Mouse (Mus musculus) hindbrain, embryonic 14.5 days (tissue): Measurements from ENCODE around the gene Lsm14b. TPM values are rescaled to one million over a fixed set of nuclear protein-coding genes. Genes with fewer than 3 reads are reported as not detected.

ENCODE experiments used
- ATAC-seq: fragments of 200-750 bp; cut with Nextera tagmentation; 2 replicates; pipeline ENCODE4 v1.8.0; 2017; ENCODE audit warnings: moderate number of reproducible peaks, mild to moderate bottlenecking, moderate TSS enrichment, moderate library complexity; ENCODE audit not compliant: low FRiP score
- DNase-seq: peaks from one replicate; pipeline ENCODE4 v3.0.0-alpha.2; 2015; ENCODE audit warnings: low spot score
- H3K27ac ChIP-seq: fragments of 300-500 bp; sonication (generic); 2 replicates; pipeline ENCODE4 v1.5.1; 2014; ENCODE audit warnings: mild to moderate bottlenecking, moderate library complexity
- H3K27me3 ChIP-seq: fragments of 300-500 bp; sonication (generic); 2 replicates; pipeline ENCODE4 v1.6.1; 2014; ENCODE audit warnings: mild to moderate bottlenecking, low read length, mixed read lengths; ENCODE audit not compliant: control insufficient read depth, insufficient read depth
- H3K36me3 ChIP-seq: fragments of 300-500 bp; sonication (generic); replicated peaks from 2 replicates; pipeline ENCODE4 v1.6.1; 2014; ENCODE audit not compliant: control insufficient read depth, insufficient read depth
- H3K4me1 ChIP-seq: fragments of 300-500 bp; sonication (generic); replicated peaks from 2 replicates; pipeline ENCODE4 v1.6.1; 2014; ENCODE audit warnings: antibody characterized with exemption, low read length, mixed read lengths; ENCODE audit not compliant: control insufficient read depth, insufficient read depth
- H3K4me2 ChIP-seq: fragments of 300-500 bp; sonication (generic); replicated peaks from 2 replicates; pipeline ENCODE4 v1.6.1; 2014; ENCODE audit warnings: mild to moderate bottlenecking, moderate library complexity
- H3K4me3 ChIP-seq: fragments of 300-500 bp; sonication (generic); replicated peaks from 2 replicates; pipeline ENCODE4 v1.5.1; 2014; ENCODE audit warnings: mild to moderate bottlenecking, low read length
- H3K9ac ChIP-seq: fragments of 300-500 bp; sonication (generic); 2 replicates; pipeline ENCODE4 v1.6.1; 2014
- H3K9me3 ChIP-seq: fragments of 300-500 bp; sonication (generic); 2 replicates; pipeline ENCODE4 v1.6.1; 2016; ENCODE audit warnings: low read length; ENCODE audit not compliant: control insufficient read depth
- WGBS: fragments of 180-500 bp; shearing (Covaris S2); extraction: QIAGEN DNeasy Blood & Tissue Kit; methylation state at CpG from one replicate; pipeline ENCODE4 v1.1.7; 2014; 5-methylcytosine and 5-hydroxymethylcytosine counted together
- polyA plus RNA-seq: library from polyadenylated mRNA; unstranded; fragments of >200 nt; fragmentation: Nextera tagmentation; extraction: Ambion mirVana; gene quantifications from 2 replicates; pipeline ENCODE4 v1.2.1, GENCODE M21; 2014

Lsm14b gene
- polyA plus RNA-seq, 1 experiment from 2014 or later: 16.9 TPM

- Histone ChIP-seq H3K9ac (no peak overlapping the region), H3K9me3 (no peaks in the 10 kb centered on the region), H3K36me3 (no peaks in the 10 kb centered on the region), H3K27me3 (no peaks in the 10 kb centered on the region), H3K4me1 (no peaks in the 10 kb centered on the region), H3K4me2 (no peak overlapping the region), H3K27ac (no peak overlapping the region), H3K4me3 (no peak overlapping the region)
- ATAC-seq (no peak), DNase-seq (no peak)
- 42% methylated on average over 7 of the region's 7 CpGs for WGBS
These were observed 40.0 kb upstream of the Lsm14b start for GRCm38 (mm10) chr2:179984830-179985229.

- no peak overlapping the region for H3K4me2 ChIP-seq
- no peak overlapping the region for H3K27ac ChIP-seq
- H3K9me3 ChIP-seq: no peaks in the 10 kb centered on the region
- H3K27me3 ChIP-seq: no peaks in the 10 kb centered on the region
- 75% methylated on average over 1 of the region's 1 CpGs for WGBS
- no peaks in the 10 kb centered on the region for H3K36me3 ChIP-seq
- no peak overlapping the region for H3K4me3 ChIP-seq
- no peak overlapping the region for H3K9ac ChIP-seq
- no peak for DNase-seq
- H3K4me1 ChIP-seq: no peaks in the 10 kb centered on the region
- no peak for ATAC-seq
These were observed 39.1 kb upstream of the Lsm14b start for GRCm38 (mm10) chr2:179985695-179986094.

GRCm38 (mm10) chr2:179986437-179987022 lies 38.3 kb upstream of the Lsm14b start:
- ATAC-seq (no peak), DNase-seq (no peak)
- Histone ChIP-seq H3K36me3 (no peaks in the 10 kb centered on the region), H3K4me3 (no peak overlapping the region), H3K4me2 (no peak overlapping the region), H3K27ac (no peak overlapping the region), H3K4me1 (no peaks in the 10 kb centered on the region), H3K9ac (no peak overlapping the region), H3K27me3 (no peaks in the 10 kb centered on the region), H3K9me3 (no peaks in the 10 kb centered on the region)
- 85% methylated on average over 10 of the region's 10 CpGs for WGBS

- no peak overlapping the region for H3K9ac ChIP-seq
- no peaks in the 10 kb centered on the region for H3K36me3 ChIP-seq
- H3K4me2 ChIP-seq: no peak overlapping the region
- no peaks in the 10 kb centered on the region for H3K4me1 ChIP-seq
- no peaks in the 10 kb centered on the region for H3K9me3 ChIP-seq
- no peaks in the 10 kb centered on the region for H3K27me3 ChIP-seq
- no peak for DNase-seq
- H3K27ac ChIP-seq: no peak overlapping the region
- no peak overlapping the region for H3K4me3 ChIP-seq
- 38% methylated on average over 1 of the region's 1 CpGs for WGBS
- ATAC-seq: no peak
These were observed 35.7 kb upstream of the Lsm14b start for GRCm38 (mm10) chr2:179989098-179989497.

GRCm38 (mm10) chr2:179993071-179993470 lies 31.7 kb upstream of the Lsm14b start:
- Histone ChIP-seq H3K9me3 (no peaks in the 10 kb centered on the region), H3K4me1 (no peaks in the 10 kb centered on the region), H3K4me2 (no peak overlapping the region), H3K36me3 (no peaks in the 10 kb centered on the region), H3K4me3 (no peak overlapping the region), H3K27me3 (no peaks in the 10 kb centered on the region), H3K27ac (no peak overlapping the region), H3K9ac (no peak overlapping the region)
- DNase-seq: no peak
- ATAC-seq: no peak
- WGBS: 88% methylated on average over 5 of the region's 5 CpGs

- Histone ChIP-seq H3K4me2 (no peak overlapping the region), H3K36me3 (no peaks in the 10 kb centered on the region), H3K27me3 (no peaks in the 10 kb centered on the region), H3K9me3 (no peaks in the 10 kb centered on the region), H3K4me1 (no peaks in the 10 kb centered on the region), H3K27ac (no peak overlapping the region), H3K4me3 (no peak overlapping the region), H3K9ac (no peak overlapping the region)
- DNase-seq (no peak), ATAC-seq (no peak)
- 72% methylated on average over 4 of the region's 4 CpGs for WGBS
These were observed 26.4 kb upstream of the Lsm14b start for GRCm38 (mm10) chr2:179998431-179998830.

GRCm38 (mm10) chr2:180001635-180002034 lies 23.2 kb upstream of the Lsm14b start:
- DNase-seq (no peak), ATAC-seq (no peak)
- Histone ChIP-seq H3K9ac (no peak overlapping the region), H3K36me3 (no peaks in the 10 kb centered on the region), H3K4me1 (no peaks in the 10 kb centered on the region), H3K27me3 (no peaks in the 10 kb centered on the region), H3K4me2 (no peak overlapping the region), H3K4me3 (no peak overlapping the region), H3K9me3 (no peaks in the 10 kb centered on the region), H3K27ac (no peak overlapping the region)
- WGBS: 88% methylated on average over 9 of the region's 9 CpGs

GRCm38 (mm10) chr2:180005656-180006351 lies 19.0 kb upstream of the Lsm14b start:
- 69% methylated on average over 5 of the region's 5 CpGs for WGBS
- H3K9ac ChIP-seq: no peak overlapping the region
- no peak overlapping the region for H3K4me3 ChIP-seq
- DNase-seq (no peak), ATAC-seq (no peak)
- H3K27me3 ChIP-seq: no peaks in the 10 kb centered on the region
- H3K4me2 ChIP-seq: no peak overlapping the region
- no peak overlapping the region for H3K27ac ChIP-seq
- H3K9me3 ChIP-seq: no peaks in the 10 kb centered on the region
- H3K36me3 ChIP-seq: no peaks in the 10 kb centered on the region
- H3K4me1 ChIP-seq: no peaks in the 10 kb centered on the region

GRCm38 (mm10) chr2:180006352-180007017 lies 18.3 kb upstream of the Lsm14b start:
- H3K27ac ChIP-seq: no peak overlapping the region
- DNase-seq (no peak), ATAC-seq (no peak)
- no peaks in the 10 kb centered on the region for H3K36me3 ChIP-seq
- no peaks in the 10 kb centered on the region for H3K4me1 ChIP-seq
- no peak overlapping the region for H3K4me2 ChIP-seq
- no peaks in the 10 kb centered on the region for H3K27me3 ChIP-seq
- 58% methylated on average over 8 of the region's 9 CpGs for WGBS
- H3K9ac ChIP-seq: no peak overlapping the region
- no peak overlapping the region for H3K4me3 ChIP-seq
- no peaks in the 10 kb centered on the region for H3K9me3 ChIP-seq
